Mouse (Mus musculus) stomach, embryonic 16.5 days (tissue): ENCODE measurements around the gene Soga1. TPM values are rescaled to one million over a fixed set of nuclear protein-coding genes. Genes with fewer than 3 reads are reported as not detected.
A peak's percentile ranks its signal among the peaks of the same experiment; 100 is the strongest.

Experiments used
- ATAC-seq: fragments of 200-750 bp; cut with Nextera tagmentation; 2 replicates; pipeline ENCODE4 v1.8.0; 2017; ENCODE audit warnings: moderate number of reproducible peaks, moderate TSS enrichment; ENCODE audit not compliant: insufficient read depth, low FRiP score
- H3K27ac ChIP-seq: fragments of 300-500 bp; sonication (generic); 2 replicates; pipeline ENCODE4 v1.5.1; 2014; ENCODE audit warnings: low read length
- H3K27me3 ChIP-seq: fragments of 300-500 bp; sonication (generic); 2 replicates; pipeline ENCODE4 v1.6.1; 2014; ENCODE audit warnings: low read length, control low read depth, mixed read lengths; ENCODE audit not compliant: control insufficient read depth, insufficient read depth
- H3K36me3 ChIP-seq: fragments of 300-500 bp; sonication (generic); 2 replicates; pipeline ENCODE4 v1.6.1; 2014; ENCODE audit warnings: low read length; ENCODE audit not compliant: control insufficient read depth, insufficient read depth
- H3K4me1 ChIP-seq: fragments of 300-500 bp; sonication (generic); 2 replicates; pipeline ENCODE4 v1.6.1; 2014; ENCODE audit warnings: low read length, control low read depth, mixed read lengths; ENCODE audit not compliant: control insufficient read depth, insufficient read depth
- H3K4me2 ChIP-seq: fragments of 300-500 bp; sonication (generic); 2 replicates; pipeline ENCODE4 v1.6.1; 2014; ENCODE audit warnings: low read depth, low read length, mixed read lengths
- H3K4me3 ChIP-seq: fragments of 300-500 bp; sonication (generic); replicated peaks from 2 replicates; pipeline ENCODE4 v1.5.1; 2014; ENCODE audit warnings: mild to moderate bottlenecking, low read length
- H3K9ac ChIP-seq: fragments of 300-500 bp; sonication (generic); 2 replicates; pipeline ENCODE4 v1.6.1; 2014; ENCODE audit warnings: low read length
- H3K9me3 ChIP-seq: fragments of 300-500 bp; sonication (generic); replicated peaks from 2 replicates; pipeline ENCODE4 v1.6.1; 2016; ENCODE audit warnings: low read length, control low read depth; ENCODE audit not compliant: control insufficient read depth
- WGBS: fragments of 180-500 bp; shearing (Covaris S2); extraction: QIAGEN DNeasy Blood & Tissue Kit; methylation state at CpG from one replicate; pipeline ENCODE4 v1.1.7; 2014; 5-methylcytosine and 5-hydroxymethylcytosine counted together
- polyA plus RNA-seq: library from polyadenylated mRNA; unstranded; fragments of >200 nt; fragmentation: Nextera tagmentation; extraction: Ambion mirVana; gene quantifications from 2 replicates; pipeline ENCODE4 v1.2.1, GENCODE M21; 2015

Gene Soga1
- polyA plus RNA-seq, 1 experiment from 2014 or later = 2.1 TPM

- Histone ChIP-seq H3K4me2 (no peak overlapping the region), H3K27me3 (no peaks in the 10 kb centered on the region), H3K36me3 (0 out of 2 replicates have a peak, but pooled peaks cover 5% of the 10 kb centered on the region), H3K4me1 (peaks cover 44% of the 10 kb centered on the region), H3K4me3 (no peak overlapping the region), H3K9me3 (no peaks in the 10 kb centered on the region), H3K9ac (no peak overlapping the region), H3K27ac (no peak overlapping the region)
- ATAC-seq = no peak
- WGBS = 88% methylated on average over 14 of the region's 14 CpGs
Measured at GRCm38 (mm10) chr2:157060037-157060436, 19.0 kb downstream of the Soga1 start.

GRCm38 (mm10) chr2:157059166-157059565 is 19.9 kb downstream of the Soga1 start:
- Histone ChIP-seq H3K9me3 (no peaks in the 10 kb centered on the region), H3K4me2 (peak overlapping the region; percentile 47), H3K27me3 (no peaks in the 10 kb centered on the region), H3K4me3 (peak overlapping the region; percentile 26; the same call in 1 of the 2 replicates), H3K4me1 (peaks cover 35% of the 10 kb centered on the region), H3K9ac (peak overlapping the region; percentile 62), H3K27ac (peak overlapping the region; percentile 81), H3K36me3 (0 out of 2 replicates have a peak, but pooled peaks cover 5% of the 10 kb centered on the region)
- peak; percentile 8; the same call in 1 of the 2 replicates for ATAC-seq
- WGBS = 65% methylated on average over 8 of the region's 8 CpGs

DNA sequence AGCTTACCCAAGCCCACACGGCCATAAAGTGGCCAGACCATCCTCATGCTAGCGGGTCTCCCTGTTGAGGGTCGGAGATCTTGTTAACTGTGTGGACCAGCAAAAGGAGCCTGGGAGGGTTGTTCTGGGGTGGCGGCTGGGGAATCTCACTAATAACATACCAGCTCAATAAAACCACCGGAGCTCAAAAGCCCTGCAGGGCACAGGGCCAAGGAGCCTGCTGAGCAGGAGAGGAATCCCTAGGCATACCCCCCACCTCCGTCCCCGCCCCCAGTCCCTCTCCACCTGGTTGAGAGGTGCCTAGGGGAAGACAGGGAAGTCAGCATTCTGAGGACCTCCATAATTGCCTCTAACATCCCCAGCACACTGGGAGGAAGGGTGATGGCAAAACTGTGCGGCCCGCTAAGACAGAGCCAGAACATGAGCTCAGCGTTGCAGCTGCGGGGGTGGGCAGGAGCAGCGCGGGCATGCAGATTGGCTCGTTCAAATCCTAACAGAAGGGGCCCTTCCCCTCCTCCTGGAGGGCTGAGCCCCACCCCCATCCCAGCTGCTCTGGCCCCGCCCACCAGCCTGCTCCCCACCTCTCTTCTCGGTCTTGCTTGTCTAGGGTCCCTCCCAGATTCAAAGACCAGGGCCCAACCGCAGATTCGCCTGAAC is 20.6 kb downstream of the Soga1 start:
- H3K36me3 ChIP-seq = 0 out of 2 replicates have a peak, but pooled peaks cover 5% of the 10 kb centered on the region
- no peaks in the 10 kb centered on the region for H3K9me3 ChIP-seq
- peaks cover 31% of the 10 kb centered on the region for H3K4me1 ChIP-seq
- ATAC-seq = peak; percentile 90
- WGBS = 11% methylated on average over 18 of the region's 18 CpGs
- H3K9ac ChIP-seq = peak overlapping the region; percentile 62
- H3K27ac ChIP-seq = peak overlapping the region; percentile 81
- H3K4me3 ChIP-seq = peak overlapping the region; percentile 26; the same call in 1 of the 2 replicates
- no peaks in the 10 kb centered on the region for H3K27me3 ChIP-seq
- peak overlapping the region; percentile 47 for H3K4me2 ChIP-seq

- no peak for ATAC-seq
- no peak overlapping the region; the same call in 1 of the 2 replicates for H3K27ac ChIP-seq
- 92% methylated on average over 4 of the region's 4 CpGs for WGBS
- peaks cover 24% of the 10 kb centered on the region for H3K4me1 ChIP-seq
- no peak overlapping the region for H3K4me3 ChIP-seq
- H3K36me3 ChIP-seq = 0 out of 2 replicates have a peak, but pooled peaks cover 5% of the 10 kb centered on the region
- H3K9me3 ChIP-seq = no peaks in the 10 kb centered on the region
- H3K4me2 ChIP-seq = no peak overlapping the region
- H3K9ac ChIP-seq = no peak overlapping the region
- H3K27me3 ChIP-seq = no peaks in the 10 kb centered on the region
Measured at GRCm38 (mm10) chr2:157057758-157058157, 21.3 kb downstream of the Soga1 start.

GRCm38 (mm10) chr2:157057186-157057585 is 21.9 kb downstream of the Soga1 start:
- Histone ChIP-seq H3K4me1 (peaks cover 19% of the 10 kb centered on the region), H3K27ac (no peak overlapping the region), H3K27me3 (no peaks in the 10 kb centered on the region), H3K4me2 (no peak overlapping the region), H3K36me3 (0 out of 2 replicates have a peak, but pooled peaks cover 5% of the 10 kb centered on the region), H3K4me3 (no peak overlapping the region), H3K9me3 (no peaks in the 10 kb centered on the region), H3K9ac (no peak overlapping the region)
- 91% methylated on average over 3 of the region's 3 CpGs for WGBS
- no peak for ATAC-seq

GRCm38 (mm10) chr2:157055721-157056120 is 23.3 kb downstream of the Soga1 start:
- 0 out of 2 replicates have a peak, but pooled peaks cover 5% of the 10 kb centered on the region for H3K36me3 ChIP-seq
- 89% methylated on average over 6 of the region's 6 CpGs for WGBS
- no peaks in the 10 kb centered on the region for H3K9me3 ChIP-seq
- no peak overlapping the region for H3K27ac ChIP-seq
- H3K4me3 ChIP-seq = no peak overlapping the region
- H3K4me2 ChIP-seq = no peak overlapping the region
- ATAC-seq = no peak
- H3K4me1 ChIP-seq = peaks cover 17% of the 10 kb centered on the region
- no peaks in the 10 kb centered on the region for H3K27me3 ChIP-seq
- no peak overlapping the region for H3K9ac ChIP-seq

DNA sequence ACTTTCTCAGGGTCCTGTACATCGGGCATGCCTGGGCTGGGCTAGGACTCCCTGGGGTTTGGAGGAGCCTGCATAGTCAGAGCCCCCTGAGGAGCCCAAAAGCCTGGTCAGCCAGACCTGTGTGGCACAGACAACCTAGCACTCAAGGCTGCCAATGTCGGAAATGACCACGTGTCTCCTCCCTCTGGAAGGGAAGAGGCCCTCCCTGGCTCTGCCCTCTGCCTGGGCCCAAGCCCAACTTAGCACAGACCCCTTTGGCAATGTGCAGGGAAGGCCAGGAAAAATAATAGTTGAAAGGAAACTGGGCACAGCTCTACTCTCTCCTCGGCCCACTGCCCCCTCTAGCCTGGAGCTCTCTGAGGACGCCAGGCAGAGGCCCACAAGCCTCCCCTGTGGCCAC is 24.2 kb downstream of the Soga1 start:
- Histone ChIP-seq H3K9me3 (no peaks in the 10 kb centered on the region), H3K36me3 (0 out of 2 replicates have a peak, but pooled peaks cover 4% of the 10 kb centered on the region), H3K27me3 (no peaks in the 10 kb centered on the region), H3K9ac (no peak overlapping the region), H3K4me3 (no peak overlapping the region), H3K27ac (peak overlapping the region; percentile 34; the same call in 1 of the 2 replicates), H3K4me1 (peaks cover 17% of the 10 kb centered on the region), H3K4me2 (no peak overlapping the region)
- 81% methylated on average over 5 of the region's 5 CpGs for WGBS
- ATAC-seq = no peak

GRCm38 (mm10) chr2:157054297-157054696 is 24.8 kb downstream of the Soga1 start:
- H3K27ac ChIP-seq = no peak overlapping the region
- no peak for ATAC-seq
- 82% methylated on average over 8 of the region's 8 CpGs for WGBS

GRCm38 (mm10) chr2:157053787-157054186 is 25.3 kb downstream of the Soga1 start:
- H3K27ac ChIP-seq = no peak overlapping the region
- no peak overlapping the region for H3K9ac ChIP-seq
- H3K4me2 ChIP-seq = no peak overlapping the region
- no peaks in the 10 kb centered on the region for H3K36me3 ChIP-seq
- WGBS = 80% methylated on average over 4 of the region's 4 CpGs
- no peaks in the 10 kb centered on the region for H3K27me3 ChIP-seq
- H3K4me1 ChIP-seq = peaks cover 8% of the 10 kb centered on the region
- no peaks in the 10 kb centered on the region for H3K9me3 ChIP-seq
- no peak overlapping the region for H3K4me3 ChIP-seq
- no peak for ATAC-seq

More at GRCm38 (mm10) chr2:157054297-157054696, 24.8 kb downstream of the Soga1 start:
- Histone ChIP-seq H3K4me2 (no peak overlapping the region), H3K27me3 (no peaks in the 10 kb centered on the region), H3K36me3 (no peaks in the 10 kb centered on the region), H3K4me3 (no peak overlapping the region), H3K9ac (no peak overlapping the region), H3K9me3 (no peaks in the 10 kb centered on the region), H3K4me1 (peaks cover 13% of the 10 kb centered on the region)
